Mouse (Mus musculus) macrophage (primary cell): Measurements from ENCODE around the gene Gm28230. TPM values are rescaled to one million over a fixed set of nuclear protein-coding genes. Genes with fewer than 3 reads are reported as not detected.

Source experiments
- H3K27ac ChIP-seq: fragments of 350-480 bp; formaldehyde crosslinking; 2 replicates; pipeline ENCODE4 v1.9.0; 2021
- H3K36me3 ChIP-seq: fragments of 350-480 bp; formaldehyde crosslinking; 2 replicates; pipeline ENCODE4 v1.9.0; 2021; ENCODE audit errors: inconsistent target
- H3K4me3 ChIP-seq: fragments of 350-480 bp; formaldehyde crosslinking; 2 replicates; pipeline ENCODE4 v1.9.0; 2021; ENCODE audit errors: inconsistent target
- H3K79me2 ChIP-seq: fragments of 350-480 bp; formaldehyde crosslinking; 2 replicates; pipeline ENCODE4 v1.9.0; 2021; ENCODE audit errors: inconsistent target
- WGBS: methylation state at CpG from one replicate; pipeline ENCODE4 v1.1.7; 2026; ENCODE audit warnings: inconsistent platforms; ENCODE audit not compliant: missing documents; 5-methylcytosine and 5-hydroxymethylcytosine counted together
- polyA plus RNA-seq: library from polyadenylated mRNA; stranded (reverse); fragments of 250-400 nt; gene quantifications from 3 replicates; pipeline ENCODE4 v1.2.4, GENCODE M21; 2018; ENCODE audit warnings: inconsistent platforms

The Gm28230 gene
- polyA plus RNA-seq, 1 experiment from 2014 or later = not detected

DNA sequence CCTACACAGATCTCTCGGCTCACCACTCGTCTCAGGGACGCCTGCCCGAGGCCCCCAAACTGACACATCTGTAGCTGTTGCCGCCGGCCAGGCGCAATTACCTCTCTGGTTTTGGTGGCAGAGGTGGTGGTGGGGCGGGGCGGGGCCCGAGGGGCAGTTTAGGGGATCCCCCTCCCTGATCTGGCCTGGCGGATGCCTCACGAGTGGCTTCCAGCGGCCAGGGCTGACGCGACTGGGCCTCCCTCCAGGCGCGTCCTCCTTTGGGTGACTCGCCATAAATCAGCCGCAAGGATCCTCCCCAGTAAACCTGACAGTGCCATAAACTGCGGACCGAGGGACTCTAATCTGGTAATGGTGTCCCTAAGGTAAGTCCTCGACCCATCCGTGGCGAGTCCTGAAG, 20.5 kb downstream of the Gm28230 start:
- H3K27ac ChIP-seq = no peak overlapping the region
- no peaks in the 10 kb centered on the region for H3K79me2 ChIP-seq
- H3K36me3 ChIP-seq = no peaks in the 10 kb centered on the region
- H3K4me3 ChIP-seq = no peak overlapping the region
- 14% methylated on average over 24 of the region's 24 CpGs for WGBS

DNA sequence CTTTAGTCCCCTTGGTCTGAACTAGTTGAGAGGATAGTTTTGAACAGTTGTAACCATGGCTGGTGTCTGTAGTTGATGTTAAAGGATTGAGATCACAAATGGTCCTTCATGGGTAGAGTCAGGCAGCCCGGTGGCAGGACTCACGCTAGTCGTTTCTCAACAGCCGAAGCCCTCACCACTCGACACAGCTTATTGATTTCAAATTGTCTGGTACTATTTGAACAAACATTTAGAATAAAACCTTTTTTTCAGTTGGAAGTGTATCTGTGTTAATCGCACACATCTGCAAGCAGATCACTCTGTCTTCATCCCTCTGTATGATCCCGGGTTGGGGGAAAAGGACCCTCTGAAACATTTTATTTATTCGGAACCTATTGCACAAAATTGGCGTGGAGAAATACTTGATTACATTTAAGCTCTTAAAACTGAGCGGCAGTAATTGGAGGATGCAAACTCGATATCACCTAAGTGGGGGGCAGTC, 21.2 kb downstream of the Gm28230 start:
- H3K36me3 ChIP-seq = no peaks in the 10 kb centered on the region
- no peaks in the 10 kb centered on the region for H3K79me2 ChIP-seq
- 40% methylated on average over 11 of the region's 11 CpGs for WGBS
- no peak overlapping the region for H3K4me3 ChIP-seq
- H3K27ac ChIP-seq = no peak overlapping the region

DNA sequence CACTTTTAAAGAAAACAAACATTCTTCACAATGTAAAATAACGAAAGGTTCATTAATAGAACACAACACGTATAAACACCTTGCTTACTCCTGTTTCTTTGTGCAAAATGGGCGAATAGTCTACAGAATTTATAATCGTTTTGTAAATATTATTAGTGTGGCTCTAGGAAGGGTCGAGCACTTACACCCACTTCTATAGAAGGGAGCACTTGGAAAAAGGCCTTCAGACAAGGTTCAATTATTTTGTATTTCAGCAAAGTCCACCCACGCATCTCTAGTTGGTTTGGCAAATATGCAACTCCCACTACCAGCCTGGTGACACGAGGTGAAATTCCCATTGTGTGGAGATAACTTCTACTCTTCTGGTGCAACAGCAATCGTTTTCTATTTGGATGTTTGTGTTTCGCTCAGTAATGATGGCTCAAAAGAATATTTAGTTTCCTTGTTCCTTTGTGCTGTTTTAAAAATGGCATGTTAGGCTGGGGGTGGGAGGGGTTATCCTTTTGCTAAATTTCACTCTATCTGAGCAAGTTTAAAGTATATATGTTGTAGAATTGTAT, 22.0 kb downstream of the Gm28230 start:
- Histone ChIP-seq H3K79me2 (no peaks in the 10 kb centered on the region), H3K4me3 (no peak overlapping the region), H3K27ac (no peak overlapping the region), H3K36me3 (no peaks in the 10 kb centered on the region)
- whole genome bisulfite sequencing = 24% methylated on average over 9 of the region's 9 CpGs

DNA sequence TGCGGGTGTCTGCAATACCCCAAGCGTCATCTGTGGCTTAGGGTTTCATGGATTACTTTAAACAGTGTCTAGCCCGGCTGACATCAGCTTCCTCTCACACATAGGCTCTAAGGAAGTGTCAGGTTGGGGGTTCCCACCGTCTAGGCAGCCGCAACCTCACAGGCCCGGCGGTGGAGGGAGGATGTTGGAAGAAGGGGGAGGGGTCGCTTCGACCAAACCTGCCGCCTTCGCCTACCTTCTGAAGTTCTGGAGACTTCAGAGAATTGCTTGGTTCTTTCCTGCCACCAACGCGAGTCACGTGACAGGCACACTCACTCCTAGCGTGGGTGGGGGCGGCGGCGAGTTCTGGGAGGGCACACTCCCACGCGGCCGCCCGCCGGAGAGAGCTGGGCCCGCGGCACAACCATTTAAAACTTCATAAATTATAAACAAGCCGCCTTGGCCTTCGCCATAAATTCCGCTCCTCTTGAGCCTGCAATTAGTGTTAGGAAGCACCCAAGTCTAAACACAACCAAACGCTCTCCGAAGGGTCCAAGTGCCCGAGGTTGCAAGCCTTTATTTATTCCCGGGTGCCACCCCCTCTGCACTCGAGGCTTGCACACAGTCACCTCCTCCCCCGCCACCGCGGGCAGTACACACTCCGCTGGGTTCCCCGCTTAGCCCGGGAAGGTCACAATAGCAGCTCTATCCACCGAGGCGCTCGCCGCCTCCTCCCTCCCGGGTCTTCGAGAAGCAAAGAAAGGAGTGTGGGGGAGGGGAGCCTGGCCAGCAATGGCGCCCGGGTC, 23.0 kb downstream of the Gm28230 start:
- no peaks in the 10 kb centered on the region for H3K79me2 ChIP-seq
- 5% methylated on average over 34 of the region's 47 CpGs for WGBS
- H3K27ac ChIP-seq = no peak overlapping the region
- no peak overlapping the region for H3K4me3 ChIP-seq
- H3K36me3 ChIP-seq = no peaks in the 10 kb centered on the region

DNA sequence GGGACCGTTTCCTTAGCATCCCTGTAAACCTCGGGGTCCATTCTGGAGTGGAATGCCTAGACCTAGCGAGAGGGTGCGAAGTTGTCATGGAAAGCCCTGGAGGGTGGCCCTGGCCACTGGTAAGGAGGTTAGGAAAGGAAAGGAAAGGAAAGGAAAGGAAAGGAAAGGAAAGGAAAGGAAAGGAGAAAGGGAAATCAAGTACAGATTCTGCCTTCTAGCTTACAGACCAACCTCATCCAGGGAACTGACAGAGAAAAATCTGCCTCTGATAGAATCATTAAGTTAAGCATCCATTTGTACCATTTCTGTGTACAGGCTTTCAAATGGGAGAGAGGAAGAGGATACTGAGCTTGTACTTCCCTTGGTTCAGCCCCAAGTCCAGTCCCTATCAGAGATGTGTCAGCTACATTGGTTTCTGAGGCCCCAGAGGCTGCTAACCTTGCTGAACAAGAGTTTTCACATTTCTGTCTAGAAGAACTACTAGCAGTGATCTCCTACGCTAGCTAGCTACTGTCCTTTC, 24.3 kb downstream of the Gm28230 start:
- H3K27ac ChIP-seq = no peak overlapping the region
- 57% methylated on average over 5 of the region's 5 CpGs for WGBS
- H3K36me3 ChIP-seq = no peaks in the 10 kb centered on the region
- H3K79me2 ChIP-seq = no peaks in the 10 kb centered on the region
- no peak overlapping the region for H3K4me3 ChIP-seq

DNA sequence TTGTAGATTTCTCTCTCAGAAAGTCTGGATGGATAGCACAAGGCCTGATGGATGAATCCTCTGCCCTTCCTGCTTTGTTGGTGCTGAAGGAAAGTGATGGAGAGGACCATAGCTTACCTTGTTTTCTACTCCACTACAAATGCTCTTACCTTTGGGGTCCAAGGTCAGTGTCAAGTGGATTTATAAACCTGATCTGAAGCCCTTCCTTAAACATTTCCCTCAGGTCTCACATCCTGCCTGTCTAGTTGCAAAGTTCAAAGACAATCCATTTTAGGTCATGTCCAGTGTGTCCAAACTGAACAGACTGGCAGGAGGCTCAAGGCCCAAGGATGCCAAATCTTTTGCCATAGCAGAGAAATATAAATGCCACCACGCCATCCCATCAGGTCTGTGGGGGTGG, 25.3 kb downstream of the Gm28230 start:
- Histone ChIP-seq H3K36me3 (no peaks in the 10 kb centered on the region), H3K4me3 (no peak overlapping the region), H3K79me2 (no peaks in the 10 kb centered on the region), H3K27ac (no peak overlapping the region)
- 64% methylated on average over 1 of the region's 1 CpGs for WGBS

DNA sequence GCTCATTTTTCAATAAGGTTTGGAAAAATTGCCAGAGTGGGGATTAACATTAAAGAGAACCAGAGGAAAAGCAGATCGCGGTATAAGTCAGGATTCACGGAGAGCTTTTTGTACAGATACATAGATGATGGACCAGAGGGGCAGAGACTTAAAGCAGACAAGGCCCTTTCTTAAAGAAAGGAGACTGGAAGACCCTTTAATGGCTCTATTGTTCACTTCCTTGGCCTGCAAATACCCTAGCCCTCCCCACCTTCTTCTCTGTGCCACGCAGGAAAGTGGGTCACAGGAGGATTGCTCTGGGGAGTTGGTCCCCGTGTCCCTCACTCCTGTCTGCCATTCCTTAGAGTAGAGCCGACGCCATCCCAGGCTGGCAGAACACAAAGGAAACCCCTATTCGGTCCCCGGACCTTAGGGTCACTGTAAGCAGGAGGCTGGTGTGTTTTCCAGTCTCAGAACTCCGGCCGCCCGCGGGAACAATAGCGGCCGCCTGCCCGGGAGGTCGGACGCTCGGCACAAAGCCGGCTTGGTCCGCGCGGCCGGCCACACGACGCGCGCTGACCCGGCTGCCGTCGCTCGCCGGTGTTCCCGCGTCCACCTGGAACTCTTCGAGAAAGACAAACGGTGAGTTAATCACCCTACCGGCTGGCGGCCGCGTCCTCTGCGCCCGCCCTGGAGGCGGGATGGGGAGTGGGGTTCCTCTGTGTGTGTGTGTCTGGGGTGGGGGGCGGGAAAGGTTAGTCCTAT, 26.1 kb downstream of the Gm28230 start:
- H3K79me2 ChIP-seq = no peaks in the 10 kb centered on the region
- H3K27ac ChIP-seq = no peak overlapping the region
- 6% methylated on average over 35 of the region's 45 CpGs for WGBS
- H3K36me3 ChIP-seq = no peaks in the 10 kb centered on the region
- no peak overlapping the region for H3K4me3 ChIP-seq

DNA sequence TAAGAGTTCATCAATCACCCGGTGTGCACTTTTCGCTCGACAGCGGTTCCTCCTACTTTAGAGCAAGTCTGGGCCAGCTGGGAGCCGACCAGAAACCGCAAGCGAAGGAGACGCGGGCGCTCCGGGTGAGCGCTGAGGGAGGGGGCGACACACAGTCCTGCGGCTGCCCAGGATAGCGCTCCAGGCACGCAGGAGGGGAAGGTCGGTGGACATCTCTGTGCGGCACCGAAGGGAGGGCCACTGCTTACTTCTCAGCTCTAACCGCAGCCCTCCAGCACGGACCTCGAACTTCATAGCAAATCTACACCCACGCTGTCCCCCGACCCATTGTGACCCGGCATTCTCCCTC, 26.6 kb downstream of the Gm28230 start:
- Histone ChIP-seq H3K79me2 (no peaks in the 10 kb centered on the region), H3K36me3 (no peaks in the 10 kb centered on the region), H3K27ac (no peak overlapping the region), H3K4me3 (no peak overlapping the region)
- 1% methylated on average over 24 of the region's 25 CpGs for WGBS

DNA sequence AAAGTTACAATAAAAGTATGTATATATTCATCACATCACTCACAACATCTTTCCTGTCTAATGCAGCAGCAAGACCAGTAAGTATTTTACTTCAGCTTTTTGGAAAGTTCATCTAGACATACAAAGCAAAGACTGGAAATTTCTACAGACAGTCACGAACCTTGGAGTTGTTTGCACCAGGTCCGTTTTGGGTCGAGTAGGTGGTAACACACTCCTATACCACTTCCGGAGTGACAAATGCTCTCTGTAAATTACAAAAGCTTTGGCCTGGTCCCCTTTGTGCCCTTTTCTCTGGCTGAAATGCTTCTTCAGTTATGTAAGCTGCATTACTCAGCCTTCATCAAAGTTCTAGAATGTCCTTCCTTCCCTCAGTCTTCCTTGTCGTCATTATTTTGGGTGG, 27.2 kb downstream of the Gm28230 start:
- WGBS = 12% methylated on average over 5 of the region's 5 CpGs
- no peaks in the 10 kb centered on the region for H3K79me2 ChIP-seq
- H3K36me3 ChIP-seq = no peaks in the 10 kb centered on the region
- H3K4me3 ChIP-seq = no peak overlapping the region
- no peak overlapping the region for H3K27ac ChIP-seq

DNA sequence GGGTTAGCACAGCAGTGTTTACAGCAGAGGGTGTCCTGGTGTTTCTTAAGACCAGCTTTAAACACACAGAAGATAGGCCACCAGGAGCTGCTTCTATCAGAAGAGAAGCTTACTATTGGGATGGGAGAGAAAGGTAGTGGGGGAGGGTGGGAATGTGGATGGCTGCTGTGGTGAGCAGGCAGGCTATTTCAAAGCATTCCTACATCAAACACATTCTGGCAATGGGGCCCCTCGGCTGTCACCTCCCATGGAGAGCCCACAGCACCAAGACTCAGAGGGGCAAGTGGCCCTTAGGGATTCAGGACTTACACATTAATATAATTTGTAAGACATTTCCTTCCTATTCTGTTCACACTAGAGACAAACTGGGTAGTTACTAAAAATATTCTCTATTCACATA, 33.6 kb downstream of the Gm28230 start:
- Histone ChIP-seq H3K27ac (no peak overlapping the region), H3K79me2 (no peaks in the 10 kb centered on the region), H3K36me3 (no peaks in the 10 kb centered on the region), H3K4me3 (no peak overlapping the region)
- 23% methylated on average over 1 of the region's 1 CpGs for WGBS

DNA sequence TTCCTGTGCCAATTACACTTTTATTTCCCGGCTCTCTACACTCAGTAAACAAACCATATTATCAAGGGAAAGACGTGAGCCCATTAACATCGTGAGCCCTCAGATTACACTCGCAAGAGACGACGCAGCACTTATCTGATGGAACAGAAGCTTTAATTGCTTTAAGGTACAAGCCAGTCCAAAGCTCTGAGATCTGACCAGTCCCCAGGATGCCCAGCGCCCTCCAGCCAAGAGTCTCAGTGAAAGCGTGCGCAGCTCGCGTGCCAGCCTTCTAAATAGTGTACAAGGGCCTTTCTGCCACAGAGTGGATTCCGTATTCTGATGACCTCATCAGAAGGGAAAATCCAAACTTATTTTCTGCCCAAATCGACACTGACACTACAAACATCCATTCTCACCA, 35.4 kb downstream of the Gm28230 start:
- Histone ChIP-seq H3K79me2 (no peaks in the 10 kb centered on the region), H3K36me3 (no peaks in the 10 kb centered on the region), H3K4me3 (no peak overlapping the region), H3K27ac (no peak overlapping the region)
- WGBS = 14% methylated on average over 13 of the region's 13 CpGs

DNA sequence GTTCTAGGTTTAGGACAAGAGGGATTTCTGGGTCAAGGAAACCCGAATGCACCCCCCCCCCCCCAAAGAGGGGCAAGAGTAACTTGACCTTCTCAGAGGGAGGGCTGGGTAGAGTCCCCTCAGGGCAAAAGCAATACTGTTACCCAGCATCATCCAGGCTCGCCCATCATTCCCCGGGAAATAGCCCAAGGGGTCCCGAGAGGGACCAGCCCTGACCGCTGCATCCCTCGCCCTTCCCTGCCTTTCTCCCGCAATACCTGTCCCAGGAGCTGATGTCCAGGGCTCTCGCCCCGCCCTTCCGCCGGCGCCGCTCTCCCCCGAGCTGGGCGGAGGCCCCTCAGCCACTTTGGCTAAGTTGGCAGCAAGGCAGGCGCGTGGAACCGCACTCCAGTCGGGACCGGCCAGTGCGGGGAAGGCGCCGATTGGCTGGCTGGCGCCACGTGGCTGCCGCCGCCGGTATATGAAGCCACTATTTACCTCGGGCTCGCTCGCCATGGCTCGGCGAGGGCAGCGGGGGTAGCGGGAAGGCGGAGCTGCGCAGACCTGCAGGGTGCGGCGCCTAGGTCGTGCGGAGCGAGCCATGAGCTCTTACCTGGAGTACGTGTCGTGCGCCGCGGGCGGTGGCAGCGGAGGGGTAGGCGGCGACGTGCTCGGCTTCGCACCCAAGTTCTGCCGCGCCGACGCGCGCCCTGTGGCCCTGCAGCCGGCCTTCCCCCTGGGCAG, 36.2 kb downstream of the Gm28230 start, which contains the start of gene Hoxd1:
Gene Hoxd1, plus strand, starts transcription at position 459 of the 723 bp plus-strand sequence.
- Histone ChIP-seq H3K4me3 (no peak within 1 kb of the TSS), H3K27ac (no peak within 1 kb of the TSS), H3K79me2 (no peaks in the 10 kb centered on the region), H3K36me3 (no peaks in the 10 kb centered on the region)
- 4% methylated on average over 61 of the region's 61 CpGs for WGBS

DNA sequence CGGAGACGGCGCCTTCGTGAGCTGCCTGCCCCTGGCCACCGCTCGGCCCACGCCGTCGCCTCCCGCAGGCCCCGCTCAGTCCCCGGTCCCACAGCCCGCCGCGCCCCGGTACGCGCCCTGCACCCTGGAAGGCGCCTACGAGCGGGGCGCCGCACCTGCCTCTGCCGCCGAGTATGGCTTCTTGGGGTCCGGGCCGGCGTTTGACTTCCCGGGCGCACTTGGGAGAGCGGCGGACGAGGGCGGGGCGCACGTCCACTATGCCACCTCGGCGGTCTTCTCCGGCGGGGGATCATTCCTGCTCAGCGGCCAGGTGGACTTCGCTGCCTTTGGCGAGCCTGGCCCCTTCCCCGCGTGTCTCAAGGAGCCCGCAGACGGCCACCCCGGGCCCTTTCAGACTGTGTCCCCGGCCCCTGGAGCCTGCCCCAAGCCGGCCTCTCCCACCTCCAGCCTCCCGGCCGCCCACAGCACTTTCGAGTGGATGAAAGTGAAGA, 36.8 kb downstream of the Gm28230 start:
- Histone ChIP-seq H3K4me3 (no peak overlapping the region), H3K27ac (no peak overlapping the region), H3K36me3 (no peaks in the 10 kb centered on the region), H3K79me2 (no peaks in the 10 kb centered on the region)
- 4% methylated on average over 53 of the region's 53 CpGs for WGBS

DNA sequence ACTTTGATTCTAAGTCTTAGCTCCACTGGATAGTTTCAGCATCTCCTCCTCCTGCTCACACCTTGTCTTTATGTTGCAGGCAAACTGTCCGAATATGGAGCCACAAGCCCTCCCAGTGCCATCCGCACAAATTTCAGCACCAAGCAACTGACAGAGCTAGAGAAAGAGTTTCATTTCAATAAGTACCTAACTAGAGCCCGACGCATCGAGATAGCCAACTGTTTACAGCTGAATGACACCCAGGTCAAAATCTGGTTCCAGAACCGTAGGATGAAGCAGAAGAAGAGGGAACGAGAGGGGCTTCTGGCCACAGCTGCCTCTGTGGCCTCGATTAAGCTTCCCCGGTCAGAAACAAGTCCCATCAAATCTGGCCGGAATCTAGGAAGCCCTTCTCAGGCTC, 37.4 kb downstream of the Gm28230 start:
- no peak overlapping the region for H3K27ac ChIP-seq
- H3K36me3 ChIP-seq = no peaks in the 10 kb centered on the region
- 40% methylated on average over 10 of the region's 10 CpGs for WGBS
- H3K79me2 ChIP-seq = no peaks in the 10 kb centered on the region
- H3K4me3 ChIP-seq = no peak overlapping the region
